Mouse (Mus musculus): ENCODE data around the gene Gm20716. TPM values are rescaled to one million over a fixed set of nuclear protein-coding genes. Genes with fewer than 3 reads are reported as not detected.
A peak's percentile ranks its signal among the peaks of the same experiment; 100 is the strongest.

The Gm20716 gene
- polyA plus RNA-seq, 1 experiment, result 32.5 TPM

GRCm38 (mm10) chr2:168252639-168253292 is 22.6 kb upstream of the Gm20716 start:
- no peak for TF ChIP-seq POLR2A (IDR thresholded peaks at IDR 0.05; ENCODE audit: extremely low read depth, insufficient read depth, low read length)
- TF ChIP-seq CTCF (IDR thresholded peaks at IDR 0.05; ENCODE audit: extremely low read depth, insufficient read depth, low read length), result peak; percentile 64
- H3K4me3 ChIP-seq (ENCODE audit: insufficient read depth, low read length), result no peak overlapping the region
- H3K27ac ChIP-seq (ENCODE audit: insufficient read depth, low read length), result no peak overlapping the region
- H3K4me1 ChIP-seq (ENCODE audit: control insufficient read depth, insufficient read depth, low read length), result 0 out of 2 replicates have a peak, but pooled peaks cover 1% of the 10 kb centered on the region

DNA sequence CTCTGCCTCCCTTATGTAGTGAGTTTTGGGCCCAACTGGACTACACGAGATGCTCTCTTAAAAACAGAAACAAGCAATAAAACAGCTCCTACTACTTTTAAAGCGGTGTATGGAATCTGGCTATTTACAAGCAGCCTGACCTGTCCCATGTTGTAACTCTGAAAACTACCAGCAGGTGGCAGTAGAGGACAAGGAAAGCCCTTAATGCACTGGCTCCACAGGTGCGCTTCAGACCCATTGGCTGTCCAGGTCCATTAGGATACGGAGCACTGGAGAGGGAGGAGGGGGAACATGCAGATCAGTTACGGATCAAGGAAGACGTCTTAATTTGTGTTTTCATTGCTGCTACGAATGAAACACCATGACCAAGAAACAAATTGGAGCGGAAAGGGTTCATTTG is 20.1 kb upstream of the Gm20716 start:
- Histone ChIP-seq H3K4me3 (ENCODE audit: insufficient read depth, low read length) (no peak overlapping the region), H3K4me1 (ENCODE audit: control insufficient read depth, insufficient read depth, low read length) (0 out of 2 replicates have a peak, but pooled peaks cover 1% of the 10 kb centered on the region), H3K27ac (ENCODE audit: insufficient read depth, low read length) (no peak overlapping the region)
- TF ChIP-seq CTCF (IDR thresholded peaks at IDR 0.05; ENCODE audit: extremely low read depth, insufficient read depth, low read length) (peak; percentile 99), POLR2A (IDR thresholded peaks at IDR 0.05; ENCODE audit: extremely low read depth, insufficient read depth, low read length) (no peak)

DNA sequence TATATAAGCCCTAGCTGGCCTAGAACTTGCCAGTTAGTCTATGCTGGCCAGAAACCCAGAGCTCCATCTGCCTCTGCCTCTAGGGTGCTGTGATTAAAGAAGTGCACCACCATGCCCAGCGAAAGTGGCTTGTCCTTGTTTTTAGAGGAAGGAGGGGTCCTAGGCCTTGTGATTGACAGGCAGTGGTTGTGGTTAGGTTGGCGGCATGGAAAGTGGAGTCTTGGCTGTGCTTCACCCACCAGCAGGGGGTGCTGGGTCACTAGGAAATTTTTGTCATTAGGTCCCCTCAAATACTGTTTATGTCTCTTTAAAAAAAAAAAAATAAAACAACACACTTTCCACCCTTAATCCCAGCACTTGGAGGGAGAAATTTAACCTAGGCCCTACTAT is 18.7 kb upstream of the Gm20716 start:
- TF ChIP-seq CTCF (IDR thresholded peaks at IDR 0.05; ENCODE audit: extremely low read depth, insufficient read depth, low read length) (0 out of 2 replicates have a peak, but pooled peaks have one; percentile 18), POLR2A (IDR thresholded peaks at IDR 0.05; ENCODE audit: extremely low read depth, insufficient read depth, low read length) (no peak)
- Histone ChIP-seq H3K4me3 (ENCODE audit: insufficient read depth, low read length) (no peak overlapping the region), H3K4me1 (ENCODE audit: control insufficient read depth, insufficient read depth, low read length) (no peaks in the 10 kb centered on the region), H3K27ac (ENCODE audit: insufficient read depth, low read length) (no peak overlapping the region)

DNA sequence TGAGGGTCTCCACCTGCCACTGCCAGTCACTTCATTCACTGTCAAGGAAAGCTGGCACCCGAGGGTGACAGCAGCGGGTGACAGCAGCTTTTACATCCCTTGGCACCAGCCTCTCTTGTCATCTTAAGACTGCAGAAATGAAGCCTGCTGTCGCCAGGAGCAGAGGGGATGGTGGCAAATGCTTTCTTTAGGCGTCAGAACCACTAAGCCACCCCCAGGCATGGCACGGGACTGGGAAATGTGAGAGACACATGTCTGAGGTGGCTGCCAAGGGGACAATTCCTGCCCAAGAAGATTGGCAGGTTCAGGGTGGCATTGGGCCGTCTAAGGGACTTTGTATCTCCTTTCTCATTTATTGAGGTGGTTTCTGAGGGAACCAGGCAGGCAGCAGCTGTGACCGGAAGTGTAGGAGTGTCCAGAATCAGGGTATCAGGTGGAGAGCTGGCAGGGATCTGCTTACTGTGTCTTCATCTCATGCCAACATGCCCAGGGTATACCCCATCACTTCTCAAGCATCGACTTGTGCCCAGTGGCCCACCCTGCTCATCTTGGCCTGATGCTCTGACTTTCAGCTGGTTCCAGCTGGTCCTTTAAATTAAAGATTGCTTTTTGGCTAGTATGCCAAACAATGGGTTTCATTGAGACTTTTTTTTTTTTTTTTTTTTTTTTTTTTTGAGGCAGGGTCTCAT is 18.1 kb upstream of the Gm20716 start:
- no peak overlapping the region for H3K27ac ChIP-seq (ENCODE audit: insufficient read depth, low read length)

GRCm38 (mm10) chr2:168245571-168245970 is 15.4 kb upstream of the Gm20716 start:
- no peak overlapping the region for H3K27ac ChIP-seq (ENCODE audit: insufficient read depth, low read length)
- TF ChIP-seq POLR2A (IDR thresholded peaks at IDR 0.05; ENCODE audit: extremely low read depth, insufficient read depth, low read length) (peak; percentile 38; the same call in 1 of the 2 replicates), CTCF (IDR thresholded peaks at IDR 0.05; ENCODE audit: extremely low read depth, insufficient read depth, low read length) (no peak)
- no peak overlapping the region for H3K4me3 ChIP-seq (ENCODE audit: insufficient read depth, low read length)
- no peaks in the 10 kb centered on the region for H3K4me1 ChIP-seq (ENCODE audit: control insufficient read depth, insufficient read depth, low read length)

More for the DNA sequence above, 18.1 kb upstream of the Gm20716 start:
- no peak for TF ChIP-seq POLR2A (IDR thresholded peaks at IDR 0.05; ENCODE audit: extremely low read depth, insufficient read depth, low read length)
- no peak for TF ChIP-seq CTCF (IDR thresholded peaks at IDR 0.05; ENCODE audit: extremely low read depth, insufficient read depth, low read length)
- Histone ChIP-seq H3K4me1 (ENCODE audit: control insufficient read depth, insufficient read depth, low read length) (no peaks in the 10 kb centered on the region), H3K4me3 (ENCODE audit: insufficient read depth, low read length) (no peak overlapping the region)

- TF ChIP-seq CTCF (IDR thresholded peaks at IDR 0.05; ENCODE audit: extremely low read depth, insufficient read depth, low read length), result no peak
- no peak for TF ChIP-seq POLR2A (IDR thresholded peaks at IDR 0.05; ENCODE audit: extremely low read depth, insufficient read depth, low read length)
- Histone ChIP-seq H3K4me1 (ENCODE audit: control insufficient read depth, insufficient read depth, low read length) (no peaks in the 10 kb centered on the region), H3K27ac (ENCODE audit: insufficient read depth, low read length) (no peak overlapping the region), H3K4me3 (ENCODE audit: insufficient read depth, low read length) (no peak overlapping the region)
These were observed 13.1 kb upstream of the Gm20716 start for GRCm38 (mm10) chr2:168243278-168243677.

- H3K4me1 ChIP-seq (ENCODE audit: control insufficient read depth, insufficient read depth, low read length), result no peaks in the 10 kb centered on the region
- H3K4me3 ChIP-seq (ENCODE audit: insufficient read depth, low read length), result no peak overlapping the region
- TF ChIP-seq CTCF (IDR thresholded peaks at IDR 0.05; ENCODE audit: extremely low read depth, insufficient read depth, low read length) (no peak), POLR2A (IDR thresholded peaks at IDR 0.05; ENCODE audit: extremely low read depth, insufficient read depth, low read length) (no peak)
- no peak overlapping the region for H3K27ac ChIP-seq (ENCODE audit: insufficient read depth, low read length)
These were observed 12.7 kb upstream of the Gm20716 start for GRCm38 (mm10) chr2:168242841-168243240.

DNA sequence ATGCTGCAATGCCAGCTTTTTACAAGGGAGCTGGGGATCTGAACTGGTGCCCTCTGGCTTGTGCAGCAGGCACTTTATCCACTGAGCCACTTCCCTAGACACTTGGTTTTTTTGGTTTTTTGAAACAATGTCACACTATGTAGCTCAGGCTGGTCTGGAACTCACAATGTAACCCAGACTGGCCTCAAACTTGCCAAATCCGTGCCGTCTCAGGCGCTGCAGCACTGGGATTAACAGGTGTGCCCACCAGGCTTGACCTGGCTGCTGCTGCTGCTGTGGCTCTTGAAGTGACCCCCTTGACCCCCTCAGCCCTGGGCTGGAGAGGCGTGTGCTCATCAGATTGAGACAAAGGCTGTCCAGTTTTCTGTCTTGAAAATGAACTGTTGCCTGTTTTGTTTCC is 8.2 kb upstream of the Gm20716 start:
- Histone ChIP-seq H3K27ac (ENCODE audit: insufficient read depth, low read length) (no peak overlapping the region), H3K4me1 (ENCODE audit: control insufficient read depth, insufficient read depth, low read length) (no peaks in the 10 kb centered on the region), H3K4me3 (ENCODE audit: insufficient read depth, low read length) (no peak overlapping the region)
- TF ChIP-seq CTCF (IDR thresholded peaks at IDR 0.05; ENCODE audit: extremely low read depth, insufficient read depth, low read length), result no peak
- TF ChIP-seq POLR2A (IDR thresholded peaks at IDR 0.05; ENCODE audit: extremely low read depth, insufficient read depth, low read length), result no peak

GRCm38 (mm10) chr2:168233286-168233685 is 3.1 kb upstream of the Gm20716 start:
- Histone ChIP-seq H3K4me3 (ENCODE audit: insufficient read depth, low read length) (no peak overlapping the region), H3K4me1 (ENCODE audit: control insufficient read depth, insufficient read depth, low read length) (no peaks in the 10 kb centered on the region; the same call in none of the 2 replicates), H3K27ac (ENCODE audit: insufficient read depth, low read length) (no peak overlapping the region)
- no peak for TF ChIP-seq POLR2A (IDR thresholded peaks at IDR 0.05; ENCODE audit: extremely low read depth, insufficient read depth, low read length)
- TF ChIP-seq CTCF (IDR thresholded peaks at IDR 0.05; ENCODE audit: extremely low read depth, insufficient read depth, low read length), result no peak

DNA sequence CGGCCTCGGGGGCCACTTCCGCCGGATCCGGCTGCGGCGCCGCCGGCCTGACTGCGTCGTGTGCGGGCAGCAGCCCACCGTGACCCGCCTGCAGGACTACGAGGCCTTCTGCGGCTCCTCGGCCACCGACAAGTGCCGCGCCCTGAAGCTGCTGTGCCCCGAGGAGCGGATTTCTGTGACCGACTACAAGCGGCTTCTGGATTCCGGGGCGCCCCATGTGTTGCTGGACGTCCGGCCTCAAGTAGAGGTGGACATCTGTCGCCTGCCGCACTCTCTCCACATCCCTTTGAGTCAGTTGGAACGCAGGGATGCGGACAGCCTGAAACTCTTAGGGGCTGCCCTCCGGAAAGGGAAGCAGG is 1.3 kb upstream of the Gm20716 start:
- Histone ChIP-seq H3K4me3 (ENCODE audit: insufficient read depth, low read length) (peak overlapping the region; percentile 51), H3K4me1 (ENCODE audit: control insufficient read depth, insufficient read depth, low read length) (peaks cover 2% of the 10 kb centered on the region), H3K27ac (ENCODE audit: insufficient read depth, low read length) (no peak overlapping the region)
- no peak for TF ChIP-seq POLR2A (IDR thresholded peaks at IDR 0.05; ENCODE audit: extremely low read depth, insufficient read depth, low read length)
- TF ChIP-seq CTCF (IDR thresholded peaks at IDR 0.05; ENCODE audit: extremely low read depth, insufficient read depth, low read length), result no peak
